Mouse (Mus musculus) gastrocnemius, postnatal 14 days (tissue): ENCODE data around the gene Taf5l. TPM values are rescaled to one million over a fixed set of nuclear protein-coding genes. Genes with fewer than 3 reads are reported as not detected.
"Not testable (repeated sequence)": the region's sequence is repeated elsewhere in the genome, so short reads cannot be mapped to it uniquely, and the experiment has no call there.

Experiments
- DNase-seq: peaks from one replicate; pipeline ENCODE4 v3.0.0; 2021; ENCODE audit warnings: mixed read lengths
- intact Hi-C: fragments of 180-260 bp; cut with DNase I; formaldehyde crosslinking; loops from one replicate; pipeline ENCODE4 v1.15.1; 2025; ENCODE audit warnings: low total_unique reads
- microRNA-seq, 2 experiments: library from miRNA; unstranded; fragments of <30 nt; microRNA quantifications; one replicate each; pipeline ENCODE4 v1.2.0; 2021
- total RNA-seq, 2 experiments: library from RNA; stranded (reverse); gene quantifications; 2 replicates each; pipeline ENCODE4 v1.2.3; 2021

Gene Taf5l
- total RNA-seq, 2 experiments from 2014 or later = 11.3 to 12.6 TPM

DNA sequence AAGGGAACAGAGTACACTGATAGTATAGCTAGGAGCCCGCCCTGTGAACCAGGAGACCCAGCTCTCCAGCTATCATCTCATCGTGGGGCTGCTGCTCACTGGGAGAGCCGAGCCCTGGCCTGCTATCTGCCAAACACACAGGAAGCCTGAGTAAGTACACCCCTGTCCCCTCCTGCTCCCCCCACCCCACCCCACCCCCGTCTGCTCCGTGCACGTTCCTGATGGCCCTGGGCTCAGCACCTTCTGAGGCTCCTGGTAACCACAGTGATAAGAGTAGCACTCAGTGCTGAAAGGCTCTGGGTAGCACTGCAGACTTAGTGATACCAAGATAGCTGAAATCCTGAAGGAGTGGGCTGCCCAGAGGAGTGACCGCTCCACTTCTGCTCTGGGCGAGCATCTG lies 42.3 kb downstream of the Taf5l start:
- intact Hi-C loops = no loop called here
- no peak for DNase-seq

DNA sequence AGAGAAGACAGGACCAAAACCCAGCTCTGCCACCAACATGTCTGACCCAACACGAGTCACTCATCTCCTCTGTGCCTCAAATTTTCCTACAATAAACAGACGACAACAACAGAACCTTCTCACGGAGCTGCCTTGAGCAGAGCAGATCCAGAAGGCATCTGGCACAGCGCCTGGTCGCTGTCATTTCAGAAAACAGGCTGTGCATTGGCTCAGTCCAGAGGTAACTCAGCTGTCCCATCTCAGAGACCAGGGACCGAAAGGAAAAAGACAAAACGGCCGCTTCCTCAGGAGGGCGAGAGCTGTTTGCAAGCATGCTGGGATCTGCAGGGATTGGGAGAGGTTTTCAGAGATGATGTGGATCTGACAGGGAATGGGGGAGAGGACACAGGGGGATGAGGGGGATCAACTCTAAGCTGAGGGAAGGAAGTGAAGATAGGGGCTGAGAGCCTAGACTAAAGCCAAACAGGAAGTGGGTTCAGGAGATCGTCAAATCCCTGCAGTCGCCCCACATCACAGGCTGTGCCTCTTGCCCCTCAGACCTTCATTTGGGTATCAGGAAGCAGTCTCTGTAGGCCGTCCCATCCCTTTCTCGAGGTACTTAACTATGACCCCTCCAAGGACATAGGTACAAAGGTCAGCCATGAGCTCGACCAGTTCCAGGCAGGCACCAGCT lies 42.9 kb downstream of the Taf5l start:
- DNase-seq = no peak
- intact Hi-C loops = no loop called here

DNA sequence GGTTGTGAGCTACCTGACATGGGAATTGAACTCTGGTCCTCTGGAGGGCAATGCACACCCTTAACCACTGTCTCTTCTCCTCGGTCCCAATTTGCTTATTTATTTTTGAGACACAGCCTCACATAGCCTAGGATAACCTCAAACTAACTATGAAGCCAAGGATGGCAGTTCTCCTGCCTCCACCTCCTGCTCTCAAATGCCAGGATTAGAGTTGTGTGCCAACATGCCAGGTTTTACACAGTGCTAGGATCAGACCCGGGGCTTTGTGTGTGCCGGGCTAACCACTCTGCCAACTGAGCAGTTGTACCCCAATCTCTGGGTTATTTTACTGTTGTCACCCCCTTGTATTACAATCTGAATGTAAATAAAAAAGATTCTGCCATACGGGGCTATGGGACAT lies 43.7 kb downstream of the Taf5l start:
- no peak for DNase-seq
- intact Hi-C loops = no loop called here

DNA sequence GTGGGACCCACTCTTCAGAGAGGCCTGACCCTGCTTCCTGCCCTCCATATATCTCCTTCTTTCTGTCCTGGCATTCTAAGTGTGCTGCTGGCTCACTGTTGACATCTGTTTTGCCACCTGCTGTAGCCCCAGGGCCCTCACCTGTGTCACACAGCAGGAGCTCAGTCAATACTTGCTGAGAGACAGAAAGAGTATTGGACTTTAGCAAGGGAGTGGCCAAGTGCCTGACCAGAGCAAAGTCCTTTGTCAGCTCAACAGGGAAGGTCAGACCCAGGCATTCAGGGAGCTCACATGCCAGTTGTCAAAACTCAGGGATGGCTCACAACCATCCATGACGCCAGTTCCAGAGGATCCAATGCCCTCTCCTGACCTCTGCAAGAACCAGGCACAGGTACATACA lies 47.7 kb downstream of the Taf5l start:
- no peak for DNase-seq
- intact Hi-C loops = no loop called here

DNA sequence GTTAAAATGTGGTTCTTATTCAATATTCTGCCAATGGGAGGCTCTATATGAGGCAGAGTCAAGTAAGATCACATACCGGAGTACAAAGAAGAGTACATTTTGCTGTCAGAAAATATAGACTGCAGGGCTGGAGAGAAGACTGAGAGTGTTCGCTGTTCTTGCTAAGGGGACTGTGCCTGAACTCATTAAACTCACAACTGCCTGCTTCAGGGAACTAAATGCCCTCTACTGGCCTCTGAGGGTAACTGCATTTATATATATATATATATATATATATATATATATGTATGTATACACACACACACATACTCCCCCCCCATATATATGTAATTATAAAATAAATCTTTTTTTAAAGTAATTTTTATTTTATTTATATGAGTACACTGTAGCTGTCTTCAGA lies 54.3 kb downstream of the Taf5l start:
- DNase-seq = no peak
- intact Hi-C loops = no loop called here

DNA sequence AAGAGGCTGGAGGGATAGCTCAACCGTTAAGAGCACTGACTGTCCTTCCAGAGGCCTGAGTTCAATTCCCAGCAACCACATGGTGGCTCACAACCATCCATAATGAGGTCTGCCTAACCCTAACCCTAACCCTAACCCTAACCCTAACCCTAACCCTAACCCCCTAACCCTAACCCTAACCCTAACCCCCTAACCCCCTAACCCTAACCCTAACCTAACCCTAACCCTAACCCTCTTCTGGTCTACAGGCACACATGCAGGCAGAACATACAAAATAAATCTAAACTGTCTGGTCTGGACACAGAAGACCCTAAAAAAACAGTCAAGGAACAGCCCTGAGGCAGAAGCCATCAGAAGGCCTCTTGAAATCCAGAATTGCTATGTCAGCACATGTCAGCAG lies 59.8 kb downstream of the Taf5l start:
- intact Hi-C loops = no loop called here
- DNase-seq = no peak

DNA sequence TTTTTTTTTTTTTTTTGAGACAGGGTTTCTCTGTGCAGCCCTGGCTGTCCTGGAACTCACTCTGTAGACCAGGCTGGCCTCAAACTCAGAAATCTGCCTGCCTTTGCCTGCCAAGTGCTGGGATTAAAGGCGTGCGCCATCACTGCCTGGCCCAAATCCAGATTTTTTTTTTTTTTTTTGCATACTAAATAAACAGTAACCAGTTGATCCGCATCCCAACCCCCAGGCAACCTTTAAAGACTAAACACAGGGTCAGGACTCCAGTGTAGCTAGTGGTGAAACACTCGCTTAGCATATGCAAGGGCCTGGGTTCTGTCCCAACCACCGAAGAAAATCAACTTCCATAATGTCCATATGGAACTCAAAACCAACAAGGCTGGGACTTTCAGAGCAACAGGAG lies 60.6 kb downstream of the Taf5l start:
- intact Hi-C loops, DNase-seq: not testable (repeated sequence)

DNA sequence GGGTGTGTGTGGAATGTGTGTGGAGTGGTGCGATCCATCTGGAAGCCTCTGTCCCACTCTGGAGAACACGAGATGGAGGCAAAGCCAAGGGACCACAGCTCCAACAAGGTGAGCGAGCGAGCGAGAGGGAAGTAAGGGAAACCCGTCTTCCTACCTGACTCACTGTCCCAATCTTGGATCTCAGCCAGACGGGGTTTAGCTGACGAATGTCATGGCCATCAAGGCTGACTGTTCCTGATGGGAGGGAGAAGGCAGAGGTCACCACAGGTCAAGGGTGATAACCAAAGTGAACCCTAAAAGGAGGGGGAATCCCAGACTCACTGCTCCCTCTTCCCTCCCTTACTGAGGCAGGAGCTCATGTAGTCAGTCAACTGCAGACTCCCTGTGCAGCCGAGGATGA lies 61.1 kb downstream of the Taf5l start:
- DNase-seq = no peak
- intact Hi-C loops = no loop called here

DNA sequence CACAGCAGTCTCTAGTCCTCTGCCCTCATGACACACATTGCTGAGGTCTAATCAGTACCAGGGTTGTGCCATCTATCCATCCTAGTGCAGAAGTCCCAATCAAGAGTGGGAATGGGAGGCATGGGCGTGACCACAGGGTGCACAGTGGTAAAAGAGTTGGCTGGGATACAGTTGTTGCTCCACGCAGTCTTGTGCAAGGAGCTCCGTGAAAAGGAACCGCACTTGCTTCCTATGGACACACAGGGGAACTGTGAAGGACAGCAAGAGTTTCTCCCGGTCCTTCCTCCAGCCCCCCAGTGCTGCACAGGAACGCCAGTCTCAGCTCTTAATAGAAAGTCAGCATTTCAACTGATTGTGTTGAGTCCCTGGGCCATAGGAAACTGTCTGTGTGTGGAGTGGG lies 61.7 kb downstream of the Taf5l start:
- DNase-seq = no peak
- intact Hi-C loops = no loop called here

DNA sequence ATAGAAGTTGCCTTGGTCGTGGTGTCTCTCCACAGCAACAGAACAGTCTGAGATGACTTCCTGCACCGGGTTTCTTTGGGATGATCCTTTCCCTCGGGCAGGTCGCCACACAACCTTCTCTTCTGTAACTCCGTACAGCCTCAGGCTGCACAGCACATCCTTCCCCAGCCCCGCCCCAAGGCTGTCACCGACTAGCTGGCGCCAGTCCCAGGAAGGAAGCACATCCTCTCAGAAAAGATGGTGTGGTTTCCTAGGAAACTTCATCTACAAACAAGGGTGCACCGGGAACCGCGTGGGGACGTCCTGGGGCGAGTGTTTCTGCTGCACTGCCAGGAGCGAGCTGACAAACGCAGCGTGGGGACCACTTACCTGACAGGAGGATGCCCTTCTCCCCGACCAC lies 63.1 kb downstream of the Taf5l start:
- intact Hi-C loops = no loop called here
- peak; percentile 12 for DNase-seq

DNA sequence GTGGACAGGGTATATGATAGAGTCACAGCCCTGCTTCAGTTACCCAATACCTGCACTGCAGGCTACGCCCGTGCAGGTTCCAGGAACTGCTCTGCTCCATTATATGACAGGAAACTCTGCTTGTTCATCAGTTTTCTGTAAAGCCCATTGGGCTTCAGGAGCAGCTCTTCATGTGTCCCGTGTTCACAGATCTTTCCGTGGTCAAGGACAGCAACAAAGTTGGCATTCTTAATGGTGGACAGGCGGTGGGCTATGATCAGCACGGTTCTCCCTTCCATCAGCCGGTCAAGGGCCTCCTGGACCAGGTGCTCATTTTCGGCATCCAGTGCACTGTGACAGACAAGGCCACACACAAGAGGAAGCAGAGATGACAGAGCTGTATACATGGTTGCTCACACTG lies 67.0 kb downstream of the Taf5l start:
- DNase-seq = no peak
- intact Hi-C loops = no loop called here

DNA sequence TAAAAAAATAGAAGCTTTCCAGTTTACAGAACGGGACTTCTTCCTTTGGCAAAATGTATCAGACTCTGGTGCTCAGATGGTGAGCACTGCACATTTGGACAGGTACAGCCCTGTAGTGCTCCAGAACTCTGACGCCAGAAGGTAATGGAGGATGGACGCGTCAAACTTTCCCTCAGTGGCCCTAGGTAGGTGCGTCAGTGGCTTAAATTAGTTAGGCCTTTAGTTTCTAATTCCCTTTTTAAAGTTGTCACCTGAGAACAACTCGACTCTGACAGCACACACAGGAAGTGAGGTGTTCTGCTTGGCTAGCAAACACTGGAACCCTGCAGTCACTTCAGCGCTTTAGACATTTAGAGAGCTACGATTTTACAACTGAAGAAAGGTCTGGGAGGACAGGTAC lies 67.5 kb downstream of the Taf5l start:
- intact Hi-C loops = no loop called here
- no peak for DNase-seq

DNA sequence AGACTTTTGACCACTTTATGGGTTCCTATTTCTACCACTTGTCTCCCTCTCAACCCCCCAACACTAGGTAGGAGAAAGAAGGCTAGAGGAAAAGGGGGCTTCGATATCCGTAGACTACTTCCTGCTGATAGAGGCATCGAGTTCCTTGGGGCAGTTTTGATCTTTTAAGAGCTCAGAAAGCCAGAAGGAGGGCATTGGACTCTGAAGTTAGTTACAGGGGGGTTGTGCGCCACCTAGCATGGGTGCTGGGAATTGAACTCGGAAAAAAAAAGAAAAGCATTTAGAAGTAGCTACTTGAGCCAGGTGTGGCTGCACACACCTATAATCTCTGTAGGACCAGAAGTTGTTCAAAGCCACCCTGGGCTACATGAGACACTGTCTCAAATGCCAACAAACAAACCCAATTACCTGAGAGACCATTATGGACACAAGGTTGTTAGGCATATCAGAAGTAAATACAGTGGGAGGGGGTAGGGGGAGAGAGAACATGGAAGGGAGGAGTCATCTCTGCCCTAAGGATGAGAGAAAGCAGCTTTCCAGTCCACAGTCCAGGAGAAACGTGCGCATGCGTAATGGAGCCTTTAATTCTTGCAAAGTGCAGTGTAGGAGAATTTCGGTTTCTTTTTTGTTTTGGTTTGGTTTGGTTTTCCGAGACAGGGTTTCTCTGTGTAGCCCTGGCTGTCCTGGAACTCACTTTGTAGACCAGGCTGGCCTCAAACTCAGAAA lies 71.0 kb downstream of the Taf5l start:
- DNase-seq = peak; percentile 41
- intact Hi-C loops = no loop called here

DNA sequence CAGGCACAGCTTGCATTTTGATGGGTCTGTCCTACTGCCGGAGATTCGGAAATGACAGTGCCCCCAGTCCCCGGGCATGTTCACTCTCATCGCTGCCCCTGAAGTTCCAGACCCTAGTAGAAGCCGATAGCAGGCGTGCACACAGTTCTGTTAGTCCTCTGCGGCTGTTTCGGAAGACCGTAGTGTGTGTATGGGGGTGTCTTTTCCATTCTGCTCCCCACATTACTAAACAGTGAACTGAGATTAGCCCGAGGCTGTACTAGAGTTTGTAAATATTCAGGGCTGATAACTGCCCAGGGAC lies 71.6 kb downstream of the Taf5l start:
- no peak for DNase-seq
- intact Hi-C loops = no loop called here

DNA sequence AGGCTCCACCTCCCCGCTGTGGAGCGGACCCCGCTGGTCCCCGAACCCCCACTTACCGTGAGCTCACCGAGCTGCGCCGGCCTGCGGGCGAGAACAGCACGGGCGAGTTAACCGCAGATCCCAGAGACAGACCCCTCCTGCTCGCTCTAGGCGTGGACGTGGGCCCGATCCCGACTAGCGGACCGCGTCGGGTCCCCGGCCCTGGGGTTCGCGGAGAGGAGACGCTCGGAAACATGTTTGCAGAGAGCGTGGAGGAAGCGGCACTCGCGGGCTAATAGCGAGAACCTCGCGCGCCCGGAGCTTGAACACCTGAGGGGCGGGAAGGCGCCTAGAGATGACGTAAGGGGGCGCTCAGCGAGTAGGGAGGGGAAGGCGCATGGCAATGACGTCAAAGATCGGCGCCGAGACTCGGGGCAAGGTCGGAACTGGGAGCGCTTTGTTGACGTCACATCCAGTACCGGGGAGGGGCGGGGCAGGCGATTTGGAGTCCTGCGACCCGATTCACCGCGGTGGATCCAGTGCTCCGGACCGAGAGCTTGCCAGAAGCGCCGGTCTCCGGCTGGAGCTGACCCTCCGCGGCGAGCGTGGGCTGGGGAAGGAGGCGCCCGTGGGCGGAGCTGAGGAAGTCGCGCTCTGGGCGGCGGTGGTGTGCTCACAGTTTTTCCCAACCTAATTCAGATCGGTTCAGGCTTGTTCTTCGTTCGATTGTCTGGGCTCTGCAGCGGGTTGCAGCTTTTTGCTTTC lies 72.1 kb downstream of the Taf5l start, which contains the start of gene Nup133:
Gene Nup133, minus strand, starts transcription at position 324 of the 744 bp plus-strand sequence.
- peak; percentile 99 for DNase-seq
- intact Hi-C loops = no loop called here

Small RNA genes lying within 50 kb of the gene (microRNA-seq; reads per million reads assigned to microRNA genes)
- 0 reads per million in 2 experiments for gene Mir1967

Other genes starting within 250 kb of the Taf5l start
- 10 to 100 TPM; 13.3 to 14.4 TPM for gene Rab4a, start 215.4 kb downstream of the Taf5l start, total RNA-seq
- 1 to 10 TPM; 1.1 to 1.8 TPM for gene Ccsap, start 161.2 kb downstream of the Taf5l start, total RNA-seq
- gene Acta1, start 126.6 kb downstream of the Taf5l start, total RNA-seq = over 10,000 TPM; 58,912 to 62,167 TPM
- 1 to 10 TPM; 9.8 to 9.9 TPM for gene Nup133, start 72.1 kb downstream of the Taf5l start, total RNA-seq
- 10 to 100 TPM; 12.1 to 13.0 TPM for gene Abcb10, start 38.3 kb downstream of the Taf5l start, total RNA-seq
- gene Urb2, start 111 bp upstream of the Taf5l start, total RNA-seq = 1 to 10 TPM; 6.0 to 8.7 TPM
- 10 to 100 TPM; 30.4 to 32.4 TPM for gene Galnt2, start 210.0 kb upstream of the Taf5l start, total RNA-seq